Mouse (Mus musculus) spleen, adult 18-20 months (tissue): ENCODE results near the gene Csn1s1.

Experiments used
- DNase-seq, 2 experiments: peaks; one replicate each; pipeline ENCODE4 v3.0.0; 2022; ENCODE audit warnings: mixed read lengths in 2 of 2

The Csn1s1 gene

GRCm38 (mm10) chr5:87665908-87666307 is at the start of gene Csn1s1:
Gene Csn1s1 (plus strand): TSS chr5:87666208.
- no peak for DNase-seq

DNA sequence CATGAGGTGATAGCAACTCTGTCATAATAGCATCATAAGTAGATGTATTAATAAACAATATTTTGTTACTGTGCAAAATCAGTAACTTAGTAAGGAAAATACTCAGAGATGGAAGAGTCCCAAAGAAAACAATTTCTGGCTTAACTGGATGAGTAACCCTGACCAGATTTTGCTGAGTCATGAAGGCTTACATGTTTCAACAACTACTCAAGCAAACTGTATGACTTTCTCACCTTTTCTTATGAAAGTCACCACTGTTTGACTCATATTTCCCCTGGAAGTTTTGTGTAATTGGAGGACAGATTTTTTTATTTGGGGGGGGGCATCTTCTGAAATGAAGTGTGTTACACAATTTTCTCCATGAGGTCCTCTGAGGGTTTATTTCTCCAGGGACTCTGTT is 43.3 kb upstream of the Csn1s1 start:
- no peak for DNase-seq

GRCm38 (mm10) chr5:87642787-87643186 is 23.2 kb upstream of the Csn1s1 start:
- DNase-seq, result no peak

GRCm38 (mm10) chr5:87699530-87699929 is 33.5 kb downstream of the Csn1s1 start, which contains the start of gene Csn2:
Gene Csn2 (minus strand): TSS chr5:87699630.
- no peak for DNase-seq

DNA sequence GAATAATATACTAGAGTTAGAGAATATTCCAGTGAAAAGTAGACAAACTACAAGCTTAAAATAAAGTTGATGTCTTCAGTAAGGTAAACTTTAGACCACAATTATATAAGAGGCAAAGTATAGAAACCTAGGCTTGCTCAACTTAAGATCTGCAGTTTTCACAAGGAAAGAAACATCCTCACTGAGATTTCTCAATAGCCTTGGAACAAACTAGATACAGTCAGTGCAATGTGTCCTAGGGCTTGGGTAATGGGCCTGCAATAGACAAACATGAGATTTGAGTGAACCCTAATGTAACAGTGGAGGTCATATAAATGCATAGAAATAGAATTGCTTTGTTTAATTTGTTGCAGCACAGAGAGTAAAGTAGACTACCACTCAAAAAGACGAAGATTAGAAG is 39.9 kb downstream of the Csn1s1 start:
- DNase-seq, result no peak
